Mouse (Mus musculus) c-Kit-positive CD71-positive TER-119-positive erythroid progenitor cells, embryonic 14.5 days (primary cell): ENCODE measurements around the gene Gm8906.
"Not testable (repeated sequence)": the region's sequence is repeated elsewhere in the genome, so short reads cannot be mapped to it uniquely, and the experiment has no call there.

ENCODE experiments used
- DNase-seq: peaks from one replicate; pipeline ENCODE4 v3.0.0-alpha.2; 2013; ENCODE audit warnings: low spot score

Gene Gm8906

DNA sequence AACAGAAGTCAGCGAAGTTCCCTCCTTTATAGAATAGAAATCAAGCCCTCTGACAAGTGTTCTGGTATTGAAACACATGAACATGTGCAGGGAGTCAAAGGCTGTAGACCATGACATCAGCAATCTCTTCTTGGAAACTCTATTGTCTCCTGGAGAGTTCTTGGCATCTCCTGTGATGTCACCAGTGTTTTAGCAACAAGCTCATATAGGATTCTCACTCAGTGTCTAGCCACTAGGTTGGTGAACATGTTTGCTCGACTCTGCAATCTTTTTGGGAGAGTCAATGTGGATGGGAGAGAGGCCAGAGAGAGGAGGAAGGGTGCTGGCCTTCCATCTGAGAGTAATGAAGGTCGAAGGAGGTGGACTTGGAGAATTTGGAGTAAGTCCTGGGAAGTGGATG, at the start of gene Gm8906:
Gm8906 (plus strand) TSS at position 301 of the 400 bp plus-strand sequence.
- not testable (repeated sequence) for DNase-seq
